Comparison of ENCODE assay signal across 32 mouse cellular contexts in the genomic region with DNA sequence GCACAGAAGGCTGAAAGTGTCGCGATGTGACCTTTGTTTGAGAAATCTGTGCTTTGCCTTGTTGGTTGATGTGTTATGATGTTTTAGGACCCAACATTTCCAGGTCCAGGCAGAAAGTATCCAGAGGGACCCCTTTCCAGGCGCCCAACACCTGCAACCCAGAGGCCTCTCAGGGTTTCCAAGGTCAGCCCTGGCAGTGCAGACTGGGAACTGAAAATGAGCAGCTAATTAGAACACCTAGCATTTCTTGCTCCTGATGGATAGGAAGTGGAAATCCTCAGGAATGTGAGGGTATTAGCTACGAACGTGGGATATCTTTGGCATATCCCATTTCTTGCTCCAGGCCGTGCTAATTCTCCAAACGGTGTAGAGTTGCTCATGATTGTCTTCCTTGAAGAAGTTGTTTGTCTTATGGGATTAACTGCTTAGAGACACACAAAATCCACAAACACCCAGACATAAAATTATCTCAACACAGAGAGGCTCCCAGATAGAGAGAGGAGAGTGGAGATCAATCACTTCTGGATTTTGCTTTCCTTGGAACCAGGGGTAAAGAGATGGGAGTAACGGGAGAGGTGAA. TPM values are rescaled to one million over a fixed set of nuclear protein-coding genes. Genes with fewer than 3 reads are reported as not detected.
A peak's percentile ranks its signal among the peaks of the same experiment; 100 is the strongest.
DNase-seq lines count a peak whose midpoint lies in the region; ATAC-seq lines count a peak whose summit lies in the region.
"Had no signal": no experiment of that assay in that cellular context is flagged by ENCODE, and none has a peak within 500 bp of the region (broad histone marks: within the 10 kb centered on the region; RNA-seq: fewer than 3 reads in every experiment).

No protein-coding gene starts in this region.

- 0 out of 2 replicates have a peak overlapping the region, but pooled peaks have one; percentile 26 for H3K4me3 ChIP-seq in midbrain, embryonic 11.5 days (ENCODE audit: low read depth, low read length)
- no peak overlapping the region for H3K4me3 ChIP-seq in midbrain, embryonic 16.5 days (ENCODE audit: low read depth, low read length)
- H3K4me3 ChIP-seq in midbrain, embryonic 13.5 days (replicated peaks): no peak overlapping the region
- H3K4me3 ChIP-seq: erythroblast, embryonic 14.5 days; forebrain, embryonic 12.5 days; heart, embryonic 13.5 days; kidney, embryonic 15.5 days; left cerebral cortex, adult 2 months; liver, embryonic 13.5 days; megakaryocyte, embryonic 14.5 days; neural tube, embryonic 12.5 days had no signal

- peaks cover 34% of the 10 kb centered on the region for H3K4me1 ChIP-seq in midbrain, embryonic 11.5 days (ENCODE audit: control insufficient read depth, insufficient read depth, low read length)
- H3K4me1 ChIP-seq in midbrain, embryonic 16.5 days (ENCODE audit: control insufficient read depth, insufficient read depth, low read length): peaks cover 6% of the 10 kb centered on the region
- H3K4me1 ChIP-seq in midbrain, embryonic 13.5 days (replicated peaks): peaks cover 46% of the 10 kb centered on the region
- H3K4me1 ChIP-seq: liver, embryonic 13.5 days had no signal

- peaks cover 81% of the 10 kb centered on the region for H3K27me3 ChIP-seq in midbrain, embryonic 11.5 days (ENCODE audit: control insufficient read depth, insufficient read depth, low read length)
- peaks cover 53% of the 10 kb centered on the region for H3K27me3 ChIP-seq in midbrain, embryonic 16.5 days (ENCODE audit: control insufficient read depth, insufficient read depth, low read depth, low read length)
- H3K27me3 ChIP-seq in midbrain, embryonic 13.5 days: peaks cover 85% of the 10 kb centered on the region

- peak overlapping the region; percentile 63 for H3K9ac ChIP-seq in midbrain, embryonic 11.5 days (ENCODE audit: low read length)
- no peak overlapping the region for H3K9ac ChIP-seq in midbrain, embryonic 16.5 days (ENCODE audit: low read depth, low read length)
- peak overlapping the region; percentile 10; the same call in 1 of the 2 replicates for H3K9ac ChIP-seq in midbrain, embryonic 13.5 days (replicated peaks)
- H3K9ac ChIP-seq: forebrain, embryonic 12.5 days; heart, embryonic 13.5 days; kidney, embryonic 15.5 days; liver, embryonic 13.5 days; neural tube, embryonic 12.5 days had no signal

- no peaks in the 10 kb centered on the region for H3K9me3 ChIP-seq in midbrain, embryonic 11.5 days (ENCODE audit: control insufficient read depth, low read length)
- H3K9me3 ChIP-seq in midbrain, embryonic 16.5 days (replicated peaks; ENCODE audit: control insufficient read depth, low read length, poor library complexity, severe bottlenecking): no peaks in the 10 kb centered on the region
- H3K9me3 ChIP-seq in midbrain, embryonic 13.5 days: no peaks in the 10 kb centered on the region
- H3K9me3 ChIP-seq: forebrain, embryonic 12.5 days; heart, embryonic 13.5 days; kidney, embryonic 15.5 days; liver, embryonic 13.5 days; neural tube, embryonic 12.5 days had no signal

- 3% methylated on average over 8 of the region's 8 CpGs for WGBS in midbrain, embryonic 11.5 days
- 17% methylated on average over 8 of the region's 8 CpGs for WGBS in midbrain, embryonic 16.5 days
- 12% methylated on average over 8 of the region's 8 CpGs for WGBS in midbrain, embryonic 13.5 days

- H3K36me3 ChIP-seq in midbrain, embryonic 11.5 days (ENCODE audit: control insufficient read depth, insufficient read depth, low read length): no peaks in the 10 kb centered on the region
- no peaks in the 10 kb centered on the region for H3K36me3 ChIP-seq in midbrain, embryonic 16.5 days (ENCODE audit: control insufficient read depth, insufficient read depth, low read length)
- no peaks in the 10 kb centered on the region for H3K36me3 ChIP-seq in midbrain, embryonic 13.5 days
- H3K36me3 ChIP-seq: forebrain, embryonic 12.5 days; heart, embryonic 13.5 days; kidney, embryonic 15.5 days; liver, embryonic 13.5 days; neural tube, embryonic 12.5 days had no signal

- DNase-seq in embryo, embryonic 10.5 days (ENCODE audit: low spot score): peak; percentile 54
- DNase-seq in embryo, embryonic 10 days (ENCODE audit: low spot score): no peak
- DNase-seq in midbrain, embryonic 11.5 days (ENCODE audit: low spot score, missing footprints): peak; percentile 93
- no peak for DNase-seq in right cerebral cortex, postnatal 25 days
- no peak for DNase-seq in urinary bladder, adult 18-20 months (ENCODE audit: low spot score in 2 of 2)
- DNase-seq: adrenal gland, adult 8-10 months; cerebellum, adult 8-10 months; cerebellum, postnatal 25 days; gastrocnemius, postnatal 10 days; heart, postnatal 10 days; kidney, adult 18-20 months; kidney, postnatal 25 days; liver, embryonic 13.5 days; lung, adult 18-20 months; lung, postnatal 4 days; thymus, adult 2 months had no signal

- ATAC-seq in midbrain, embryonic 11.5 days (ENCODE audit: low FRiP score): no peak
- ATAC-seq in midbrain, embryonic 16.5 days: no peak
- ATAC-seq in midbrain, embryonic 13.5 days: no peak
- ATAC-seq: activated CD4-positive, CD25-positive, alpha-beta regulatory T cell, adult 4 months; inflammation-experienced regulatory T-cells, adult 6 months; lung, postnatal 0 days had no signal

- peak overlapping the region; percentile 86; the same call in 1 of the 2 replicates for H3K27ac ChIP-seq in midbrain, embryonic 11.5 days (ENCODE audit: low read depth, low read length)
- H3K27ac ChIP-seq in midbrain, embryonic 16.5 days (ENCODE audit: low read length): no peak overlapping the region
- H3K27ac ChIP-seq in midbrain, embryonic 13.5 days: peak overlapping the region; percentile 78
- H3K27ac ChIP-seq: forebrain, embryonic 12.5 days; heart, embryonic 13.5 days; kidney, embryonic 15.5 days; left cerebral cortex, adult 2 months; liver, embryonic 13.5 days; neural tube, embryonic 12.5 days had no signal

- peak overlapping the region; percentile 46 for H3K4me2 ChIP-seq in midbrain, embryonic 11.5 days
- no peak overlapping the region for H3K4me2 ChIP-seq in midbrain, embryonic 16.5 days (ENCODE audit: low read length)
- peak overlapping the region; percentile 50 for H3K4me2 ChIP-seq in midbrain, embryonic 13.5 days (replicated peaks)
- H3K4me2 ChIP-seq: forebrain, embryonic 12.5 days; heart, embryonic 13.5 days; kidney, embryonic 15.5 days; liver, embryonic 13.5 days; neural tube, embryonic 12.5 days had no signal

RNA-seq across cellular contexts. Expression of a gene that starts 5.5 kb away (rescaled TPM):
- polyA plus RNA-seq in midbrain, embryonic 11.5 days (2014; fragmentation: Nextera tagmentation; extraction: Ambion mirVana): 2.4 and 2.9 TPM in 2 replicates
- polyA plus RNA-seq in midbrain, embryonic 16.5 days (2015; fragmentation: Nextera tagmentation; extraction: Ambion mirVana): 0.55 and 0.72 TPM in 2 replicates
- polyA plus RNA-seq in midbrain, embryonic 13.5 days (2015; fragmentation: Nextera tagmentation; extraction: Ambion mirVana): 1.9 and 2.2 TPM in 2 replicates
- polyA plus RNA-seq: activated CD4-positive, CD25-positive, alpha-beta regulatory T cell, adult 4 months; C2C12; embryonic facial prominence, embryonic 14.5 days; erythroblast, embryonic 14.5 days; forebrain, embryonic 12.5 days; gonadal fat pad, adult 2 months; heart, embryonic 13.5 days; inflammation-experienced regulatory T-cells, adult 6 months; liver, embryonic 13.5 days; lung, postnatal 0 days; urinary bladder, adult 2 months had no signal

Comparison
In these comparisons a context has a peak if more than half of its experiments do, and no peak if none do; other contexts are left out.
1. DNase-seq: peak in embryo, embryonic 10.5 days (single experiment) and midbrain, embryonic 11.5 days (single experiment); none in embryo, embryonic 10 days (single experiment), right cerebral cortex, postnatal 25 days (single experiment) and urinary bladder, adult 18-20 months (0 of 2).